Mouse (Mus musculus): ENCODE measurements around the gene Plppr1. TPM values are rescaled to one million over a fixed set of nuclear protein-coding genes. Genes with fewer than 3 reads are reported as not detected.

Plppr1 gene
- total RNA-seq (2012; rRNA removed) (not detected in 2 replicates), total RNA-seq (2014; rRNA removed) (not detected in 2 replicates), polyA plus RNA-seq (2012; ENCODE audit: insufficient read length, low read depth) (not detected in 2 replicates)

DNA sequence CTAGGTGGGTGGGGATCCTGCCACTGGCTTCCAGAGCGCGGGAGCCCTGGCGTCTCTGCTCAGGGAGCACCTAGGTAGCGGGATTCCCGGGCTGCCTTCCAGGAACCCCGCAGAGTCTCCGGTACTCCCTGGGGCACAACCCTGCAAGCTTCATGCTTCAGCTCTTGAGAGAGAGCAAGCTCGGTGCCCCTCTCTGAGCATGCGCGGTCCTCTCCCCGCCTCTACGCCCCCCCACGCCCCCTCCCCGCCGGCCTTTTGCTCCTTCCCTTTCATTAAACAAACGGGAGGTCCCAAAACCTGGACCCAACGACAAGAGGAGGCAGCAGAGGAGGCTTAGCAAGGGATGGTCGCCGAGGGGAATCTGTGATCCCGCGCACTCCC lies at the start of gene Plppr1:
Plppr1 (plus strand) TSS at position 253 of the 381 bp plus-strand sequence.
- Histone ChIP-seq H3K4me1 (ENCODE audit: control insufficient read depth in 1 of 2, insufficient read depth in 2 of 2) (no peaks in the 10 kb centered on the region), H3K27me3 (replicated peaks) (no peaks in the 10 kb centered on the region), H3K79me2 (replicated peaks; ENCODE audit: control insufficient read depth, extremely low read depth, insufficient read depth, poor library complexity, severe bottlenecking) (no peaks in the 10 kb centered on the region), H3K9me3 (replicated peaks; ENCODE audit: low read length) (no peaks in the 10 kb centered on the region), H3K4me3 (replicated peaks in 1 of 3; ENCODE audit: low read depth in 2 of 3, low read length in 2 of 3, poor library complexity in 1 of 3) (no peak within 1 kb of the TSS), H3K27ac (ENCODE audit: insufficient read depth, low read depth) (no peak within 1 kb of the TSS), H3K36me3 (replicated peaks in 1 of 2; ENCODE audit: control insufficient read depth in 1 of 2, insufficient read depth in 1 of 2, low read length in 1 of 2) (no peaks in the 10 kb centered on the region), H3K4me2 (ENCODE audit: insufficient read depth, low read depth, poor library complexity, severe bottlenecking) (no peak within 1 kb of the TSS), H3K9ac (ENCODE audit: insufficient read depth, low read depth) (no peak within 1 kb of the TSS)
- dilution Hi-C loops (cut with MboI; ENCODE audit: extremely low pct_ligation_motif_present, extremely low pct_unique_long_range_greater_than_20kb, low sequenced_read_pairs), result no loop called here
- no peak for TF ChIP-seq CTCF (conservative IDR thresholded peaks at IDR 0.05 in 1 of 2, IDR thresholded peaks at IDR 0.05 in 1 of 2; ENCODE audit: low read depth in 2 of 2, low read length in 2 of 2)
- TF ChIP-seq ETS1 (conservative IDR thresholded peaks at IDR 0.05; ENCODE audit: low read depth, low read length), result no peak
- TF ChIP-seq HCFC1 (IDR thresholded peaks at IDR 0.05; ENCODE audit: low read depth, low read length), result no peak
- no peak for TF ChIP-seq ZKSCAN1 (IDR thresholded peaks at IDR 0.05; ENCODE audit: borderline replicate concordance, low read depth, low read length)
- DNase-seq (ENCODE audit: extremely low read depth), result no peak
- in situ Hi-C loops (cut with MboI; ENCODE audit: low pct_ligation_motif_present, low pct_unique_long_range_greater_than_20kb, low sequenced_read_pairs), result no loop called here

DNA sequence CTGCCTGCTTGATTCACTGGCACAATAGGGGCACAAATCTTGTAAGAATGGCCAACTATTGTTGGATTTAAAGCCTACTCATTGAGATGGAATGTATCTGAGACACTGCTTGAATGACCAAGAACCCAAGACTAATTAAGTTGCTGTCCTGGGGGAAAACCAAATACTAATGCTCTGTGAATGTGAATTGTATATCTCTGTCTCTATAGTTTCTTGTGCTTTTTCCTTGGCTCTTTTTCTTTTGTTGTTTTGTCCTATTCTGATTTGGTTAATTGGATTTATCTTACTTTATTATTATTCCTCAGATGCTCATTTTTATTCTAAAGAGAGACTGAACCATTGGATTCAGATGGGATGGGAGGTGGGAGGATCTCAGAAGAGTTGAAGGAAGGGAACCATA lies 42.4 kb upstream of the Plppr1 start:
- Histone ChIP-seq H3K4me1 (ENCODE audit: control insufficient read depth in 1 of 2, insufficient read depth in 2 of 2) (no peaks in the 10 kb centered on the region), H3K9me3 (replicated peaks; ENCODE audit: low read length) (no peaks in the 10 kb centered on the region), H3K79me2 (replicated peaks; ENCODE audit: control insufficient read depth, extremely low read depth, insufficient read depth, poor library complexity, severe bottlenecking) (no peaks in the 10 kb centered on the region), H3K4me2 (ENCODE audit: insufficient read depth, low read depth, poor library complexity, severe bottlenecking) (no peak overlapping the region), H3K36me3 (replicated peaks in 1 of 2; ENCODE audit: control insufficient read depth in 1 of 2, insufficient read depth in 1 of 2, low read length in 1 of 2) (no peaks in the 10 kb centered on the region), H3K27me3 (replicated peaks) (no peaks in the 10 kb centered on the region), H3K27ac (ENCODE audit: insufficient read depth, low read depth) (no peak overlapping the region), H3K4me3 (replicated peaks in 1 of 3; ENCODE audit: low read depth in 2 of 3, low read length in 2 of 3, poor library complexity in 1 of 3) (no peak overlapping the region), H3K9ac (ENCODE audit: insufficient read depth, low read depth) (no peak overlapping the region)
- in situ Hi-C loops (cut with MboI; ENCODE audit: low pct_ligation_motif_present, low pct_unique_long_range_greater_than_20kb, low sequenced_read_pairs) (no loop called here), dilution Hi-C loops (cut with MboI; ENCODE audit: extremely low pct_ligation_motif_present, extremely low pct_unique_long_range_greater_than_20kb, low sequenced_read_pairs) (no loop called here)
- DNase-seq (ENCODE audit: extremely low read depth), result no peak
- TF ChIP-seq RCOR1 (conservative IDR thresholded peaks at IDR 0.05; ENCODE audit: low read depth, low read length) (no peak), TBP (conservative IDR thresholded peaks at IDR 0.05; ENCODE audit: low read depth, low read length) (no peak), GABPA (IDR thresholded peaks at IDR 0.05; ENCODE audit: insufficient replicate concordance, low read depth, low read length) (no peak), ELF1 (IDR thresholded peaks at IDR 0.05; ENCODE audit: low read depth, low read length) (no peak)

DNA sequence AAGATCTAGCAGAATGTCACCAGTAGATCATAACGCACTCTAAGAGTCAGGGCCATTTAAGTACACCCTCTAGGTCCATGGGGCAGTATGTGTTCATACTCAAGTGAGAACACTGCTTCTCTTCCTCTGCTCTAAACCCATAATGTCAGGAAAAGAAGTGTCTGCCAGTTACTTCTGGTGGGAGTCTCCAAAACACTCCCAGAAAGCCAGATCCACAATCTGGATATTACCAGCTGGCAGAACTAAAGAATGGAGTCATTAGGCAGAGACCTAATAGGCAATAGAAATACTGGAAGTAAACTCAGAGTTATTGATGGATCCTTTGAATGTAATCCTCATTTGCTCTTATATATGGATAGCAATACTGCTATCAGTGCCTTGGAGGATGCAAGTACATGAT lies 35.9 kb upstream of the Plppr1 start:
- H3K4me1 ChIP-seq (ENCODE audit: control insufficient read depth in 1 of 2, insufficient read depth in 2 of 2), result no peaks in the 10 kb centered on the region
- H3K27me3 ChIP-seq (replicated peaks), result no peaks in the 10 kb centered on the region
- no peaks in the 10 kb centered on the region for H3K79me2 ChIP-seq (replicated peaks; ENCODE audit: control insufficient read depth, extremely low read depth, insufficient read depth, poor library complexity, severe bottlenecking)
- H3K4me3 ChIP-seq (replicated peaks in 1 of 3; ENCODE audit: low read depth in 2 of 3, low read length in 2 of 3, poor library complexity in 1 of 3), result no peak overlapping the region
- no peak overlapping the region for H3K4me2 ChIP-seq (ENCODE audit: insufficient read depth, low read depth, poor library complexity, severe bottlenecking)
- dilution Hi-C loops (cut with MboI; ENCODE audit: extremely low pct_ligation_motif_present, extremely low pct_unique_long_range_greater_than_20kb, low sequenced_read_pairs) (no loop called here), in situ Hi-C loops (cut with MboI; ENCODE audit: low pct_ligation_motif_present, low pct_unique_long_range_greater_than_20kb, low sequenced_read_pairs) (no loop called here)
- H3K9ac ChIP-seq (ENCODE audit: insufficient read depth, low read depth), result no peak overlapping the region
- no peak overlapping the region for H3K27ac ChIP-seq (ENCODE audit: insufficient read depth, low read depth)
- no peak for DNase-seq (ENCODE audit: extremely low read depth)
- TF ChIP-seq MAZ (IDR thresholded peaks at IDR 0.05; ENCODE audit: low read depth, low read length), result no peak
- TF ChIP-seq HCFC1 (IDR thresholded peaks at IDR 0.05; ENCODE audit: low read depth, low read length), result no peak
- no peaks in the 10 kb centered on the region for H3K36me3 ChIP-seq (replicated peaks in 1 of 2; ENCODE audit: control insufficient read depth in 1 of 2, insufficient read depth in 1 of 2, low read length in 1 of 2)
- no peaks in the 10 kb centered on the region for H3K9me3 ChIP-seq (replicated peaks; ENCODE audit: low read length)
